Mouse (Mus musculus) C2C12 (cell line): ENCODE data around the gene Msn. TPM values are rescaled to one million over a fixed set of nuclear protein-coding genes. Genes with fewer than 3 reads are reported as not detected.

ENCODE experiments used
- H3K27me3 ChIP-seq: one replicate; pipeline ENCODE4 v1.6.1; 2011; ENCODE audit not compliant: control insufficient read depth, insufficient read depth, insufficient read length
- H3K36me3 ChIP-seq: one replicate; pipeline ENCODE4 v1.6.1; 2011; ENCODE audit not compliant: control insufficient read depth, insufficient read depth
- H3K4me3 ChIP-seq: one replicate; pipeline ENCODE4 v1.5.1; 2011; ENCODE audit warnings: mild to moderate bottlenecking, control low read depth; ENCODE audit not compliant: poor library complexity, insufficient read depth, severe bottlenecking
- H3K79me2 ChIP-seq: one replicate; pipeline ENCODE4 v1.6.1; 2011; ENCODE audit not compliant: control insufficient read depth, insufficient read depth
- H3K79me3 ChIP-seq: one replicate; pipeline ENCODE4 v1.6.1; 2011; ENCODE audit warnings: low read depth, control low read depth
- H3ac ChIP-seq: one replicate; pipeline ENCODE3; 2011; ENCODE audit warnings: low read depth; ENCODE audit not compliant: control insufficient read depth, insufficient read length
- CEBPB ChIP-seq: IDR thresholded peaks from one replicate; pipeline ENCODE4 v1.6.1; 2011; ENCODE audit warnings: low read depth, mild to moderate bottlenecking, control low read depth, moderate library complexity
- CTCF ChIP-seq: IDR thresholded peaks from one replicate; pipeline ENCODE4 v1.5.1; 2011; ENCODE audit not compliant: control insufficient read depth, insufficient read depth, insufficient read length
- FOSL1 ChIP-seq: IDR thresholded peaks from one replicate; pipeline ENCODE4 v1.8.0; 2011; ENCODE audit warnings: mild to moderate bottlenecking, low read length; ENCODE audit not compliant: poor library complexity, insufficient read depth, severe bottlenecking
- MAX ChIP-seq: IDR thresholded peaks from one replicate; pipeline ENCODE4 v1.6.1; 2011; ENCODE audit warnings: mild to moderate bottlenecking, control low read depth
- MYOD1 ChIP-seq: IDR thresholded peaks from one replicate; pipeline ENCODE4 v1.6.1; 2011; ENCODE audit warnings: low read depth; ENCODE audit not compliant: control insufficient read depth, insufficient read length
- MYOG ChIP-seq: IDR thresholded peaks from one replicate; pipeline ENCODE4 v1.6.1; 2011; ENCODE audit not compliant: control insufficient read depth, insufficient read length; ENCODE audit errors: extremely low read depth
- USF1 ChIP-seq: IDR thresholded peaks from one replicate; pipeline ENCODE4 v1.6.1; 2011; ENCODE audit warnings: low read depth, mild to moderate bottlenecking, control low read depth, moderate library complexity
- polyA plus RNA-seq: library from polyadenylated mRNA; unstranded; fragments of >200 nt; fragmentation: generic; extraction: Trizol; gene quantifications from one replicate; pipeline ENCODE4 v1.2.1, GENCODE M21; 2012; ENCODE audit warnings: missing spikeins

The Msn gene
- polyA plus RNA-seq, 1 experiment, result 280 TPM

GRCm38 (mm10) chrX:96206872-96207271, 111.0 kb downstream of the Msn start:
- H3K36me3 ChIP-seq, result no peaks in the 10 kb centered on the region
- no peak for TF ChIP-seq FOSL1
- no peak for TF ChIP-seq MYOG
- no peak for TF ChIP-seq MYOD1
- TF ChIP-seq USF1, result no peak
- no peak for TF ChIP-seq MAX
- TF ChIP-seq CTCF, result no peak
- no peaks in the 10 kb centered on the region for H3K79me3 ChIP-seq
- no peaks in the 10 kb centered on the region for H3K79me2 ChIP-seq
- no peak overlapping the region for H3ac ChIP-seq
- H3K27me3 ChIP-seq, result no peaks in the 10 kb centered on the region
- no peak overlapping the region for H3K4me3 ChIP-seq

GRCm38 (mm10) chrX:96218088-96218487, 122.2 kb downstream of the Msn start:
- H3K79me3 ChIP-seq, result no peaks in the 10 kb centered on the region
- no peaks in the 10 kb centered on the region for H3K79me2 ChIP-seq
- H3K36me3 ChIP-seq, result no peaks in the 10 kb centered on the region
- no peak overlapping the region for H3ac ChIP-seq
- no peak for TF ChIP-seq FOSL1
- TF ChIP-seq MAX, result no peak
- TF ChIP-seq CTCF, result no peak
- TF ChIP-seq MYOD1, result no peak
- TF ChIP-seq MYOG, result no peak
- TF ChIP-seq CEBPB, result no peak
- TF ChIP-seq USF1, result no peak
- H3K4me3 ChIP-seq, result no peak overlapping the region
- H3K27me3 ChIP-seq, result no peaks in the 10 kb centered on the region

Other genes starting within 250 kb of the Msn start
- gene Las1l, start 139.1 kb upstream of the Msn start, polyA plus RNA-seq, result 26.4 TPM
- not detected for gene Vsig4, start 197.4 kb downstream of the Msn start, polyA plus RNA-seq